Mouse (Mus musculus): ENCODE measurements around the gene Atg9a. TPM values are rescaled to one million over a fixed set of nuclear protein-coding genes. Genes with fewer than 3 reads are reported as not detected.

Atg9a gene
- polyA plus RNA-seq, 1 experiment from 2014 or later: 62.1 TPM

DNA sequence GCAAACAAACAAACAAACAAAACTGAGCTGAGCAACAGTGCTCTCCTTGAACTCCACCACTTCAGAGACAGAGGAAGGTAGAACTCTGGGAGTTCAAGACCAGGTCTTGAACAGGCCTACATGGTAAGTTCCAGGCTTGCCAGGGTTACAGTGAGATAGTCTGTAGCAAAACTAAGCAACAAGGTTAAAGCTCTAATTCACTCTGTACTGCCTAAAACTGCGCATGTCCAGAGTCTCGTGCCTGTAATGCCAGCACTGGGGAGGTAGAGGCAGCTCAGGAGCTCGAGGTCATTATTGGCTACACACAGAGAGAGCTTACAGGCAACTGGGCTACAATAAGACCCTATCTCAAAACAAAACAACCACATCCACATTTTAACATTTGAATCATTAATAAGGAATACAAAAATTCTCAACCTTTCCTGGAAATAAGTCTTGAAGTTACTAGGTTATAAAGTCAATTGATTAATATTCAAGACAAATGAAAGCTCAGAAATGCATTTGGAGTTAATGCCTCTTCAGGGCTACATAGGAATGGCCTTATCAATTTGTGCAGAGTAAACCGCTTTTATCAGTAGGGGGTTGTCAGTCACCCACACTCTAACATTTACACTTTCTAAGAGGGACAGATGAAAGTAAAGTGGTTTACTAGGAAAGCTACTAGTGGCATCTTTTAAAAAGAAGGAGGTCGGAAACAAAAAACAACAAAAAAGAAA is 32.3 kb downstream of the Atg9a start:
- H3K36me3 ChIP-seq (ENCODE audit: control insufficient read depth, insufficient read depth, low read length): no peaks in the 10 kb centered on the region
- H3K4me1 ChIP-seq (ENCODE audit: control insufficient read depth, insufficient read depth, low read depth, low read length): no peaks in the 10 kb centered on the region
- no peak for ATAC-seq
- no peak overlapping the region for H3K4me3 ChIP-seq (ENCODE audit: low read length)
- H3K9ac ChIP-seq (ENCODE audit: low read depth, low read length): no peak overlapping the region
- no peak overlapping the region for H3K27ac ChIP-seq (ENCODE audit: low read depth, low read length)
- 74% methylated on average over 5 of the region's 5 CpGs for WGBS
- H3K27me3 ChIP-seq (replicated peaks; ENCODE audit: control insufficient read depth, insufficient read depth, low read length): no peaks in the 10 kb centered on the region
- no peak overlapping the region for H3K4me2 ChIP-seq (ENCODE audit: low read length)
- no peaks in the 10 kb centered on the region for H3K9me3 ChIP-seq (ENCODE audit: control insufficient read depth, low read length)

DNA sequence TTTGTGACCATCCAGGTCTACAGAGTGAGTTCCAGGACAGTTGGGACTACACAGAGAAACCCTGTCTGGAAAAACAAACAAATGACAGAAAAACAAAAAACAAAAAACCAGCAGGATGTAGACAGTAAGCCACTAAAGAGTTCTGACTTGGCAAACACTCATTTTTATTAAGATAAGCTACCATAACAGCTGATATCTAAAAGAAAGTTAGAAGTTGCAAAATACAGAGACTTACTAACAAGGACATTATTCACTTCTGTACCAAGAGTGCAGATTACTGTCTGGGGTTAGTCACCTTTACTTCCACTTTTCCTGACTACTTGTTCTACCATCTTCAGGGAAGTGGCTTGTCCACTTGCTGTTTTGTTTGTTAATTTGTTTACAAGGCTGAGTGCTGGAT is 33.0 kb downstream of the Atg9a start:
- no peaks in the 10 kb centered on the region for H3K36me3 ChIP-seq (ENCODE audit: control insufficient read depth, insufficient read depth, low read length)
- H3K4me3 ChIP-seq (ENCODE audit: low read length): no peak overlapping the region
- no peak overlapping the region for H3K9ac ChIP-seq (ENCODE audit: low read depth, low read length)
- no peaks in the 10 kb centered on the region for H3K27me3 ChIP-seq (replicated peaks; ENCODE audit: control insufficient read depth, insufficient read depth, low read length)
- no peaks in the 10 kb centered on the region for H3K4me1 ChIP-seq (ENCODE audit: control insufficient read depth, insufficient read depth, low read depth, low read length)
- H3K9me3 ChIP-seq (ENCODE audit: control insufficient read depth, low read length): no peaks in the 10 kb centered on the region
- H3K27ac ChIP-seq (ENCODE audit: low read depth, low read length): no peak overlapping the region
- ATAC-seq: no peak
- no peak overlapping the region for H3K4me2 ChIP-seq (ENCODE audit: low read length)

GRCm38 (mm10) chr1:75155837-75156236 is 36.2 kb downstream of the Atg9a start:
- no peak for ATAC-seq
- H3K4me2 ChIP-seq (ENCODE audit: low read length): no peak overlapping the region
- no peaks in the 10 kb centered on the region for H3K27me3 ChIP-seq (replicated peaks; ENCODE audit: control insufficient read depth, insufficient read depth, low read length)
- no peak overlapping the region for H3K4me3 ChIP-seq (ENCODE audit: low read length)
- no peak overlapping the region for H3K27ac ChIP-seq (ENCODE audit: low read depth, low read length)
- H3K9ac ChIP-seq (ENCODE audit: low read depth, low read length): no peak overlapping the region
- H3K9me3 ChIP-seq (ENCODE audit: control insufficient read depth, low read length): no peaks in the 10 kb centered on the region
- H3K36me3 ChIP-seq (ENCODE audit: control insufficient read depth, insufficient read depth, low read length): no peaks in the 10 kb centered on the region
- 78% methylated on average over 3 of the region's 3 CpGs for WGBS
- H3K4me1 ChIP-seq (ENCODE audit: control insufficient read depth, insufficient read depth, low read depth, low read length): no peaks in the 10 kb centered on the region

DNA sequence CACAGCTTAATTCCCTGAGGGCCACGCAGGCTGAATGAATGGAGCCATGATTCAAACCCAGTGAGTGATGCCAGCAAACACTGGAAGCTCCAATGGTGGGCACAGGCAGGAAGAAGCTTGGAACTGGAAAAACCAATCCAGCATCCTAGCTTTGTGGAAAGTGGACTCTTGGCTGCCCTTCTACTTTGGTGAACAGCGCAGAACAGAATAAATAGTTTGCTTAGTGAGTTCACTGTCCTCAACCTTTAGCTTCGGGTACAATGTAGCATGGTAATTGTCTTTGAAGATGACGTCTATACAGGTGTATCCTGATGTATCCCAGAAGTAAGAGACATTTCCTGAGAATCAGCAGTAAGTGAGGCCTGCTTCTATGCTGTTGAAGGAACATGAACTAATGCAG is 43.3 kb downstream of the Atg9a start:
- no peak overlapping the region for H3K4me3 ChIP-seq (ENCODE audit: low read length)
- ATAC-seq: no peak
- peaks cover 38% of the 10 kb centered on the region for H3K36me3 ChIP-seq (ENCODE audit: control insufficient read depth, insufficient read depth, low read length)
- no peak overlapping the region for H3K27ac ChIP-seq (ENCODE audit: low read depth, low read length)
- H3K4me1 ChIP-seq (ENCODE audit: control insufficient read depth, insufficient read depth, low read depth, low read length): peaks cover 8% of the 10 kb centered on the region
- no peak overlapping the region for H3K4me2 ChIP-seq (ENCODE audit: low read length)
- WGBS: 91% methylated on average over 4 of the region's 4 CpGs
- no peaks in the 10 kb centered on the region for H3K27me3 ChIP-seq (replicated peaks; ENCODE audit: control insufficient read depth, insufficient read depth, low read length)
- no peak overlapping the region for H3K9ac ChIP-seq (ENCODE audit: low read depth, low read length)
- no peaks in the 10 kb centered on the region for H3K9me3 ChIP-seq (ENCODE audit: control insufficient read depth, low read length)

GRCm38 (mm10) chr1:75147411-75148135 is 44.4 kb downstream of the Atg9a start:
- Histone ChIP-seq H3K9ac (ENCODE audit: low read depth, low read length) (no peak overlapping the region), H3K4me2 (ENCODE audit: low read length) (no peak overlapping the region), H3K36me3 (ENCODE audit: control insufficient read depth, insufficient read depth, low read length) (peaks cover 38% of the 10 kb centered on the region), H3K4me3 (ENCODE audit: low read length) (no peak overlapping the region), H3K4me1 (ENCODE audit: control insufficient read depth, insufficient read depth, low read depth, low read length) (peaks cover 10% of the 10 kb centered on the region), H3K9me3 (ENCODE audit: control insufficient read depth, low read length) (no peaks in the 10 kb centered on the region), H3K27ac (ENCODE audit: low read depth, low read length) (no peak overlapping the region), H3K27me3 (replicated peaks; ENCODE audit: control insufficient read depth, insufficient read depth, low read length) (no peaks in the 10 kb centered on the region)
- WGBS: 87% methylated on average over 7 of the region's 7 CpGs
- ATAC-seq: no peak

DNA sequence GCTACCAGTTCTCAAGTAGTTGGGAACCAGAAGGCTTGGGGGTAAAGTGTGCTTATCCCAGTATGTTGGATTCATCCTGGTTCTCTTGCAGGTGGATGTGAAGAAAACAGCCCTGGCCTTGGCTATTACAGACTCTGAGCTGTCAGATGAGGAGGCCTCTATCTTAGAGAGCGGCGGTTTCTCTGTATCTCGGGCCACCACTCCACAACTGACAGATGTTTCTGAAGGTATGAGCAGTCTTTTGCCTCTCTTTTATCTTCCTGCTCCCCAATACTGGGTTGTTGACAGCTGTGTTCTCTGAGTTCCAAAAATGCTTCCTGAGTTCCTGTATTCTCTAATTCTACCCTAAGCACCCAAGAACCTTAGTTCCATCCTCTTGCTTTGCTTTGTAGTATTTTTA is 46.4 kb downstream of the Atg9a start:
- H3K9me3 ChIP-seq (ENCODE audit: control insufficient read depth, low read length): no peaks in the 10 kb centered on the region
- no peak overlapping the region for H3K4me2 ChIP-seq (ENCODE audit: low read length)
- peaks cover 17% of the 10 kb centered on the region for H3K4me1 ChIP-seq (ENCODE audit: control insufficient read depth, insufficient read depth, low read depth, low read length)
- ATAC-seq: no peak
- H3K36me3 ChIP-seq (ENCODE audit: control insufficient read depth, insufficient read depth, low read length): peaks cover 38% of the 10 kb centered on the region
- WGBS: 97% methylated on average over 3 of the region's 3 CpGs
- H3K27ac ChIP-seq (ENCODE audit: low read depth, low read length): no peak overlapping the region
- no peaks in the 10 kb centered on the region for H3K27me3 ChIP-seq (replicated peaks; ENCODE audit: control insufficient read depth, insufficient read depth, low read length)
- no peak overlapping the region for H3K4me3 ChIP-seq (ENCODE audit: low read length)
- H3K9ac ChIP-seq (ENCODE audit: low read depth, low read length): no peak overlapping the region

DNA sequence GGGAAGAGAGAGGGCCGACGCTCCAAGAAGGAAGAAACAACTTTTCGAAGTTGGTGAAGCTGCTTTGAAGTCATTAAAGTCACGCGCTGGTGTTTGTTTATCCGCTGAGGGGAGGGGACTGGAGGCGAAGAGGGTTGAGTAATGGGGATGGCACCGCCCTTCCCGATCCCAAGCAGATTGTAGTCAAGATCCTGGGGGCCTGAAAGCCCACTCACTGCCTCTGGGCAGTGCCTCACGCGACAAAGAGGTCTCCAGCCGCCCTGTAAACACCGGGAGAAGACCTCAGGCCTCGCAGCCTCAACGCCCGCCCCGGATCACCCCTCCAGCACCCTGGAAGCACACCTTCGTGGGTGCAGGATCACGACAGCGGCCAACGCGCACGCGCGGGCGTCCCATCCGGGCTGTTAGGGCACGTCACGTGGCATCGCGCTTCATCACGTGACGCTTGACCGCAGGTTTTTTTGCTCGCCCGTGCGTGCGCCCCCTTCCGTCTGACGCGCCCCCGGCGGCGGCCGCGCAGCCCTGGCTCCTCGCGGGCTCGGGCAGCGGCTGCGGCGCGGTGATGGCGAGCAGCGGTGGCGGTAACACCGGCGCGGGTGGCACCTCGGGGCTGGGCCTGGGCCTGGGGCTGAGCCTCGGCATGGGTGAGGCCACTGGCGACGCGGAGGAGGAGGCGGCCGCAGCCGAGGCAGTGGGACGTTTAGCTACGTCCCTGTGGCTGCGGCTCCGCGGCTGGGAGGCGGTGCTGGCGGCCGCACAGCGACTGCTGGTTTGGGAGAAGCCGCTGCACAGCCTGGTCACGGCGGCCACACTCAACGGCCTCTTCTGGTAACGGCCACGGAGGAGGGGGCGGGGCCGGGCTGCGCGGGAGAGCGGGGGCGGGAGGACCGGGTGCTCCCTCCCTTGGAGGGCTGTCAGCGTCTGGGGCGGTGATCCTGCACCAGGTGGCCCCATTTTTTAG is 49.4 kb downstream of the Atg9a start, which contains the start of the genes Cnppd1 and Retreg2:
Gene Cnppd1, minus strand, starts transcription at position 411 of the 961 bp plus-strand sequence.
Gene Retreg2, plus strand, starts transcription at position 478 of the 961 bp plus-strand sequence.
- Histone ChIP-seq H3K4me1 (ENCODE audit: control insufficient read depth, insufficient read depth, low read depth, low read length) (peaks cover 26% of the 10 kb centered on the region), H3K27me3 (replicated peaks; ENCODE audit: control insufficient read depth, insufficient read depth, low read length) (no peaks in the 10 kb centered on the region), H3K9me3 (ENCODE audit: control insufficient read depth, low read length) (no peaks in the 10 kb centered on the region), H3K4me3 (ENCODE audit: low read length) (peak within 1 kb of the TSS; percentile 95), H3K36me3 (ENCODE audit: control insufficient read depth, insufficient read depth, low read length) (peaks cover 37% of the 10 kb centered on the region), H3K9ac (ENCODE audit: low read depth, low read length) (peak within 1 kb of the TSS; percentile 98), H3K27ac (ENCODE audit: low read depth, low read length) (peak within 1 kb of the TSS; percentile 99), H3K4me2 (ENCODE audit: low read length) (peak within 1 kb of the TSS; percentile 92)
- peak; percentile 92 for ATAC-seq
- under 1% methylated on average over 87 of the region's 91 CpGs for WGBS

GRCm38 (mm10) chr1:75141486-75142190 is 50.4 kb downstream of the Atg9a start:
- ATAC-seq: peak; percentile 16; the same call in 1 of the 2 replicates
- no peaks in the 10 kb centered on the region for H3K27me3 ChIP-seq (replicated peaks; ENCODE audit: control insufficient read depth, insufficient read depth, low read length)
- WGBS: under 1% methylated on average over 52 of the region's 53 CpGs
- H3K4me1 ChIP-seq (ENCODE audit: control insufficient read depth, insufficient read depth, low read depth, low read length): peaks cover 26% of the 10 kb centered on the region
- peak overlapping the region; percentile 99 for H3K27ac ChIP-seq (ENCODE audit: low read depth, low read length)
- H3K9me3 ChIP-seq (ENCODE audit: control insufficient read depth, low read length): no peaks in the 10 kb centered on the region
- peak overlapping the region; percentile 95 for H3K4me3 ChIP-seq (ENCODE audit: low read length)
- H3K9ac ChIP-seq (ENCODE audit: low read depth, low read length): peak overlapping the region; percentile 98
- H3K36me3 ChIP-seq (ENCODE audit: control insufficient read depth, insufficient read depth, low read length): peaks cover 36% of the 10 kb centered on the region
- H3K4me2 ChIP-seq (ENCODE audit: low read length): peak overlapping the region; percentile 92

Data from hindbrain, embryonic 16.5 days (tissue).